Mouse (Mus musculus): ENCODE data around the gene Ncs1.
A peak's percentile ranks its signal among the peaks of the same experiment; 100 is the strongest.

The Ncs1 gene

DNA sequence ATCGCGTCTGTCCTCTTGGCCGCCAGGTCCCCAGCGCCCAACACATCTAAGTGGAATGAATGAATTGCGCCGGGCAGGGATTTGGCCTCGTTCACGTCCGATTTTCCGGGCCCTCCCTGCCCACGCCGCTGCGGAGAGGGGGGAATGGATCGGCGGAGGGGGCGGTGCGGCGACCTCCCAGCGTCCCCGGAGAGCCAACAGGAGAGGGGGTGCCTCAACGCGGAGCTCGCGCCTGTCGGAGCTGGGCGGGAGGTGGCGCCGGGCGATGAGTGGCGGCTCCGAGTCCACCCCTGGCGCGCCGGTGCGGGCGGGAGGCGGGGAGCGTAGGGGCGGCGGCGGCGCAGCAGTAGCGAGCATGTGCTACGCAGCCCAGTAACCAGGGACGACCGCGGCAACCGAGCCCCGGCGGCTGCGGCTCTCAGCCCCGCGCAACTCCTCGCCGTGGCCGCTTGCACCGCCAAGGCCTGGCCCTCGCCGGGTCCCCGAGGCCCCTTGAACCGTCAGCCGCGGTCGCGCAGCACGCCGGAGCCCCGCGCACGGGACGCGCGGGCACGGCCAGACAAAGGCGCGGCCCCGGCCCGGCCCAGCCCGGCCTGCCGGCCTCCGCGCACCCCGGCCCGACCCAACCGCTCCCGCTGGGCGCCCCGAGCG, at the start of gene Ncs1:
TSS of gene Ncs1 (plus strand) at position 333 of the 651 bp plus-strand sequence.
- peak; percentile 76 to 81 for DNase-seq (ENCODE audit: low spot score in 2 of 2)

DNA sequence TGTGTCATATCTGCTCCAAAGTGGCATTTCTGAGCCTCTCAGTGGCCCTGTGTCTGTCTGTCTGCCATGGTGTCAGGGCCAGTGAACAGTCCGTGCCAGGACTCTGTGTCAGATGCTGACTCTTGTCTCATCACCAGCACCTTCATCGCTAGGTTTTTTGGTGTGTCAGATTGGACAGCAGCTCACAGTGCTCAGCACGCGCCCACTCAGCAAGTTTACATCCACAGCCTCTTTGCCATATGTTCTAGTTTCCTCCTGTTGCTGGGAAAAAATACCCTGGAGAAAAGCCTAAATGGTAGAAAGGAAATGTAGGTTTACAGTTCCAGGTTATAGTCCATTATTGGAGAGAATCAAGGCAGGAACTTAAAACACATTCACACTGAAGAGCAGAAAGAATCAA, 47.0 kb upstream of the Ncs1 start:
- no peak for DNase-seq (ENCODE audit: low spot score in 2 of 2)

- DNase-seq (ENCODE audit: low spot score in 2 of 2) = no peak
Observed at GRCm38 (mm10) chr2:31200051-31200450, 45.6 kb upstream of the Ncs1 start.

DNA sequence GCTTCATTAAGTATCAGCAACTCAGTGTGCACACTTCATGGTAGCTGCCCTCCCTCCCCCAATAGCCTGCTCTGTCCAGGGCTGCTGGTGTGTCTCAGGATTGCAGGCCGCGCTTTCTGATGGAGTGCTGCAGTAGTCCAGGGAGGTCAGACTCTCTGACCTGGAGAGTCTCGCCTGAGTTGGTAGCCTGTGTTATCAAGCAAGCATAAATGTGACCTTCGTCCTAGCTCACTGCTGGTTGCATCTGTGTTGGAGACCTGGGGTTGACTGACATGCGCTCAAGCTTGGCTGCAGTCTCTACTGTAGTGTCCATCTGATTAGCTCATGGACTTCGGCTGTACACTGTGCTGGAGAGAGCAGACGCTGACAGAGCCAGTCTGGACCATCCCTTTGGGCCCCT, 43.8 kb upstream of the Ncs1 start:
- DNase-seq (ENCODE audit: low spot score in 2 of 2) = no peak

- no peak for DNase-seq (ENCODE audit: low spot score in 2 of 2)
Observed at GRCm38 (mm10) chr2:31202357-31202756, 43.3 kb upstream of the Ncs1 start.

GRCm38 (mm10) chr2:31202956-31203355, 42.7 kb upstream of the Ncs1 start:
- no peak for DNase-seq (ENCODE audit: low spot score in 2 of 2)

DNA sequence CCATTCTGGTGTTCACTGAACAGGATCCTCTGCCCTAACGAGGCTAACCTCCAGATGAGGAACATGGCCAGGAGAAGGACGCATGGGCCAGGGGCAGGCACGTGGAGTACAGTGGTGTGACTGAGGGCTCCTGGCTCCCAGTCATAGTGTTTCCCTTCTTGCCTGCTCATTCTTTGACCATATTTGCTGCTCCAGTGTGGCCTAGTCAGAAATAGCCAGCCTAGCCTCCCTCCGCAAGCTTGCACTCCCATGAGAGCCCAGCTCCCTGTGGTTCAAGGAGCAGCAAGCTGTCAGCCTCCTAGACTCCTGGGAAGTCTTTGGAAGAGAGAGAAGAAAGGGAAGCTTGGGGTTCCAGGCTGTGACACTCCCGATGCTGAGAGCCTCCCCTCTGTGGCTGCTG, 40.9 kb upstream of the Ncs1 start:
- DNase-seq (ENCODE audit: low spot score in 2 of 2) = no peak

- no peak for DNase-seq (ENCODE audit: low spot score in 2 of 2)
Observed at GRCm38 (mm10) chr2:31206211-31206610, 39.4 kb upstream of the Ncs1 start.

- no peak for DNase-seq (ENCODE audit: low spot score in 2 of 2)
Observed at GRCm38 (mm10) chr2:31206882-31207281, 38.7 kb upstream of the Ncs1 start.

DNA sequence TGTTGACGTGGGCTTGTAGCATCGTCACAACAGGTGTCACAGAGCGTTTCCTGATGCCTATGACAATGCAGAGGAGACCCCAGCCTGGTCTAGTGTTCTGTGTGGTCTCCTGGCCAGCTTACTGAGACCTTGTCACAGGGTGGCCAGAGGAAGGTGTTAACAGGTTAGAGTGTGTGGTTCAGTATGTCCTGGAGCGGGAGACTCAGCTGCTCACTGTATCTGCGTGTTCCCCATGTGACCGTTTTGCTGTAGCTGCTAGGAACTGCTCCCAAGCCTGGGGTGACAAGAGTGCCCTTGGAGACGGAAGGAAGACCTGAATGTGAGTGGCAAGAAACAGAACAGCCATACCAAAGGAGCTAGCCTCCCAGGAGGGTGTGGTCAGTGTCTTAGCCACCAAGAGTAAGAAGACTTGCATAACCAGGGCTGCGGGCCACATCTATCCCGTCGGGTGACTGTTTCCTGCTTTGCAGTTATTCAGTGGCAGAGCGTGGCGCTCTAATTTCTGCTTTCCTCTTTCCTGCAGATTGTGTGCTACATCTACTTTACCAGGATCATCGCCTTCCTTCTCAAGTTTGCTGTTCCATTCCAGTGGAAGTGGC, 37.0 kb upstream of the Ncs1 start:
- no peak for DNase-seq (ENCODE audit: low spot score in 2 of 2)

DNA sequence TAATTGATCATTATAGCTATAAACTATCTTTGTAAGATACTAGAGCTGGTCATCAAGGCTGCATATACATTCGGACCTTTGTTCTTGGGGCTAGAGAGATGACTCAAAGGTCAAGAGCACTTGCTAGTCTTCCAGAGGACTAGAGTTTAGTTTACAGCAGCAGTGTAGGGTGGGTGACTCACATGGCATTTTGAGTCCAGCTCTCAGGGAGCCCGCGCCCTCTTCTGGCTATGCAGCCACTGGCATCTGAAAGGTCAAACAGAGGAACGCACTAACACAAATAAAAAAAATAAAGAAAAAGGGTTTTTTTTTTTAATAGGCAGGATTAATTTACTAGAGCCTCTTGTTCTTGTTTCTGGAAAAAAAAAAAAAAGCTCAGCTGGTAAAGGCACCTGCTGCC, 36.1 kb upstream of the Ncs1 start:
- DNase-seq (ENCODE audit: low spot score in 2 of 2) = no peak

GRCm38 (mm10) chr2:31210144-31210847, 35.3 kb upstream of the Ncs1 start:
- no peak for DNase-seq (ENCODE audit: low spot score in 2 of 2)

GRCm38 (mm10) chr2:31211204-31211603, 34.4 kb upstream of the Ncs1 start:
- DNase-seq (ENCODE audit: low spot score in 2 of 2) = no peak

DNA sequence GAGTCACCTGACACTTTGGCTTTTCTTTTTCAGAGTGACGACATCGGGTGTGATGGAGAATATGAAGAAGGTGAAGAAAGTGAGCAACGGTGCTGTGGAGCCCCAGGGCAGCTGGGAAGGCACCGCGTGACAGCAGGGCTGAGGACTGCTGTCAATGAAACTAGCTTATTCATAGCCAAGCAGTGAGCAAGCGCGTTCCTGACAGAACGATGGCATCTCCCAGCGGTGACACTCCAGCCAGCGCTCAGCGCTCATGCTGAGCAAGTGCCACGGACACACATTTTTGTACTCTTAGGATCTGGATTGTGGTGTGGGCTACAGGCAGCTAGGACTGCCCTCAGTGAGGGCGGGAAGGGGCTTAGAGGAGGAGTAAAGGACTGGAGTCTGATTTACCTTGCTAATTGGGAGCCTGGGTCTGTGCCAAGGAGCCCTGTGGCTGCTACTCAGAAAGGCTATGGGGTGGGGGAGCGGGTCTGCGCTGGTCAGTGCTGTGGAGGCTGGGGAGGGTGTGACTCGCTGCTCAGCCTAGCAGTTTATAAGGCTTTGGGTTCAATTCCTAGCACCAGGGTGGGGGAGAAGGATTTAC, 31.3 kb upstream of the Ncs1 start:
- DNase-seq (ENCODE audit: low spot score in 2 of 2) = no peak

GRCm38 (mm10) chr2:31218611-31219010, 27.0 kb upstream of the Ncs1 start:
- DNase-seq (ENCODE audit: low spot score in 2 of 2) = no peak

DNA sequence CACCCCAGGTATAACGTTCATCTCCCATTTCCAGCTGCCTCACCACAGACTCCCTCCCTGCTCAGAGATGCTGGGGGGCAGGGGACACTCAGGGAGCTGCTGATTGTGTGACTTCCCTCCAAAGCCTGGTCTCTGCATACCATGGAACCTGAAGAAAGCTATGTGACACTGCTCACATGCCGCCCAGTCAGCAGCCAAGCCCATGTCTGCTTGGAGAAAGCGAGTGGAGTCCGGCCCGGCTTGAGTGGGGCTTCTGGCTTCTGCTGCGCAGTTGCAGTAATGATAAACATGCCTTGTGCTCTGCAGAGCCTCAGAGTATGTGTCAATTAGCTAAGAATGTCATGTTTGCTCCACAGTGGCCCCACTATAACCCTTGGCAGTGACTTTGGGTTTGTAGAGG, 26.2 kb upstream of the Ncs1 start:
- no peak for DNase-seq (ENCODE audit: low spot score in 2 of 2)

- no peak for DNase-seq (ENCODE audit: low spot score in 2 of 2)
Observed at GRCm38 (mm10) chr2:31220844-31221243, 24.8 kb upstream of the Ncs1 start.

- no peak for DNase-seq (ENCODE audit: low spot score in 2 of 2)
Observed at GRCm38 (mm10) chr2:31221582-31221981, 24.0 kb upstream of the Ncs1 start.

DNA sequence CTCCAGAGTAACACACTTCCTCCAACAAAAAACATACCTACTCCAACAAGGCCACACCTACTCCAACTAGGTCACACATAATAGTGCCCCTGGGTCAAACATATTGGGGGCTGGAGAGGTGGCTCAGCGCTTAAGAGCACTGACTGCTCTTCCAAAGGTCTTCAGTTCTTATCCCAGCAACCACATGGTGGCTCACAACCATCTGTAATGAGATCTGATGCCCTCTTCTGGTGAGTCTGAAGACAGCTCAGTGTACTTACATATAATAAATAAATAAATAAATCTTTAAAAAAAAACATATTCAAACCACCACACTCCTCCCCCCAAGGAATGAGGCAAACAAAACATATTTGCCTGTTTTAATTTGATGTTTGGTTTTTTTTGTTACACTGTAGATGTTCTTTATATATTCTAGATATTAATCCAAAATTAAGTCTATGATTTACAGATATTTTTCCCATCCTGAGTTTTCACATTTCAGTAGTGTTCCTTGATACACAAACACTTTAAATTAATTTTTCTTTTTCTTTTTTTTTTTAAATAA, 16.8 kb upstream of the Ncs1 start:
- DNase-seq (ENCODE audit: low spot score in 2 of 2) = no peak

DNA sequence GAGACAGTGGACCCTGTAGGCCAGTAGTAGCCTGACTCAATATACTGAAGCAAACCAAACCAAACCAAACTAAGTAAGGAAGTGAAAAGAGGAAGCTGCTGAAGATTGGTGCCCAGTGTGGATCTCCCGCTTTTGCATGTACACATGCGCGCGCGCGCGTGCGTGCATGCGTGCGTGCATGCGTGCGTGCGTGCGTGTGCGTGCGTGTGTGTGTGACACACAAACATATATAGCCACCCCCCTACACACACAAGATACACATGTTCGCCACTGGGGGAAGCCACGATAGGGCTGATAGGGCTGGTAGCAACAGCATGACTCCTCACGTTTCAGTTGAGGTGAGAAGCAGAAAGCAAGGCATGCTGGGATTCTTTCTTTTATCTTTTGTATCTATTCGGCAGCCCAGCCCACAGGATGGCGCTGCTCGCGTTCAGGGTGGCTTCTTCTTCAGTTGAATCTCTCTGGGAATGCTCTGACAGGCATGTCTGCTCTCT, 6.4 kb upstream of the Ncs1 start:
- DNase-seq (ENCODE audit: low spot score in 2 of 2) = no peak

- no peak for DNase-seq (ENCODE audit: low spot score in 2 of 2)
Observed at GRCm38 (mm10) chr2:31239833-31240232, 5.8 kb upstream of the Ncs1 start.

DNA sequence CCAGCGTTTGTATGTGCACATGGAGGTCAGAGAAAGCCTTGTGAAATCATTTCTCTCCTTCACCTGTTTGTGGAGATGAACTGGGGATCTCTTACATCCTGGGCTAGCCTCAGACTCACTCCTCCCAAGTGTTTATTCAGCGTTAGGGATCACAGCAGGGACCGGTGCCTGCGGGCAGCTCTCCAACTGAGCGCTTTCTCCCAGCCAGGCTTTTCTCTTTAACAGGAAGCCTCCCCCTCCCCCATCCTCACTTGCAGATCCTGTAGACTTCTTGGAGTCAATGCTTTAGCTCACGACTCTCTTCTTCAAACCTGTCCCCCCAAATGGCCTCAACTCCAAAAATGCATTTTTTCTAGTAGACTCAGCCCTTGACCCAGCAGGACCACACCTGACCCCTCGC, 4.0 kb upstream of the Ncs1 start:
- no peak for DNase-seq (ENCODE audit: low spot score in 2 of 2)

Data from frontal cortex, postnatal 14 days (tissue).